Mouse (Mus musculus) midbrain, embryonic 12.5 days (tissue): Measurements from ENCODE around the gene Kifc1. TPM values are rescaled to one million over a fixed set of nuclear protein-coding genes. Genes with fewer than 3 reads are reported as not detected.
A peak's percentile ranks its signal among the peaks of the same experiment; 100 is the strongest.

ENCODE experiments used
- ATAC-seq: fragments of 200-750 bp; cut with Nextera tagmentation; 2 replicates; pipeline ENCODE4 v1.8.0; 2017; ENCODE audit warnings: low read depth, moderate TSS enrichment, moderate library complexity; ENCODE audit not compliant: low FRiP score
- H3K27ac ChIP-seq: fragments of 300-500 bp; sonication (generic); replicated peaks from 2 replicates; pipeline ENCODE4 v1.5.1; 2016; ENCODE audit warnings: mild to moderate bottlenecking
- H3K27me3 ChIP-seq: fragments of 300-500 bp; sonication (generic); 2 replicates; pipeline ENCODE4 v1.6.1; 2016; ENCODE audit warnings: mild to moderate bottlenecking
- H3K36me3 ChIP-seq: fragments of 300-500 bp; sonication (generic); 2 replicates; pipeline ENCODE4 v1.6.1; 2016
- H3K4me1 ChIP-seq: fragments of 300-500 bp; sonication (generic); 2 replicates; pipeline ENCODE4 v1.6.1; 2016
- H3K4me2 ChIP-seq: fragments of 300-500 bp; sonication (generic); replicated peaks from 2 replicates; pipeline ENCODE4 v1.6.1; 2016; ENCODE audit warnings: mild to moderate bottlenecking, moderate library complexity
- H3K4me3 ChIP-seq: fragments of 300-500 bp; sonication (generic); 2 replicates; pipeline ENCODE4 v1.5.1; 2016; ENCODE audit warnings: mild to moderate bottlenecking
- H3K9ac ChIP-seq: fragments of 300-500 bp; sonication (generic); replicated peaks from 2 replicates; pipeline ENCODE4 v1.6.1; 2016; ENCODE audit warnings: mild to moderate bottlenecking, moderate library complexity
- H3K9me3 ChIP-seq: fragments of 300-500 bp; sonication (generic); 2 replicates; pipeline ENCODE4 v1.6.1; 2016; ENCODE audit warnings: mild to moderate bottlenecking
- WGBS: fragments of 180-500 bp; shearing (Covaris S2); methylation state at CpG from one replicate; pipeline ENCODE4 v1.1.7; 2016; 5-methylcytosine and 5-hydroxymethylcytosine counted together
- polyA plus RNA-seq: library from polyadenylated mRNA; unstranded; fragments of >200 nt; fragmentation: Nextera tagmentation; extraction: Ambion mirVana; gene quantifications from 2 replicates; pipeline ENCODE4 v1.2.1, GENCODE M21; 2016

Kifc1 gene
- polyA plus RNA-seq, 1 experiment from 2014 or later: 4.4 TPM

DNA sequence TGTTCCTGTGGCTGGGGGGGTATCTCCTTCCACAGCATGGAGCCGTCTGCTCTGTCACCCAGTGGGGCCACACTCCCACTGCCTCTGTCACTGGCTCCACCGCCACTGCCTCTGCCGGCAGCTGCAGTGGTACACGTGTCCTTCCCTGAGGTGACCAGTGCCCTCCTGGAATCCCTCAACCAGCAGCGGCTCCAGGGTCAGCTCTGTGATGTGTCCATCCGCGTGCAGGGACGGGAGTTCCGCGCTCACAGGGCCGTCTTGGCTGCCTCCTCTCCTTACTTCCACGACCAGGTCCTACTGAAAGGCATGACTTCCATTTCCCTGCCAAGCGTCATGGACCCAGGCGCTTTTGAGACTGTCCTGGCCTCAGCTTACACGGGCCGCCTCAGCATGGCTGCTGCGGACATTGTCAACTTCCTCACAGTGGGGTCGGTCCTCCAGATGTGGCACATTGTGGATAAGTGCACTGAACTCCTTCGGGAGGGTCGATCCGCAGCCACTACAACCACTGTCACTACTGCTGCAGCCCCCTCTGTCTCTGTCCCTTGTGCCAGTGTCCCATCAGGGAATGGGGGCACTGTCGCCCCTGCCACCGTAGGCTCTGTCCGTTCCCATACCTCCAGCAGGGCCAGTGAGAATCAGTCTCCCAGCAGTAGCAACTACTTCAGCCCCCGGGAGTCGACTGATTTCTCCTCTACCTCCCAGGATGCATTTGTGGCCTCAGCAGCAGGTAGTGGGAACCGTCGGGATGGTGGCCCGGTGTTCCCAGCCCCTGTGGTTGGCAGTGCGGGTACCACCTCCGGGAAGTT is 26.6 kb upstream of the Kifc1 start:
- ATAC-seq: no peak
- Histone ChIP-seq H3K4me2 (peak overlapping the region; percentile 53), H3K36me3 (peaks cover 43% of the 10 kb centered on the region), H3K4me1 (peaks cover 50% of the 10 kb centered on the region), H3K27ac (no peak overlapping the region), H3K9me3 (no peaks in the 10 kb centered on the region), H3K9ac (peak overlapping the region; percentile 66), H3K4me3 (peak overlapping the region; percentile 68), H3K27me3 (peaks cover 14% of the 10 kb centered on the region)
- WGBS: 76% methylated on average over 31 of the region's 31 CpGs

DNA sequence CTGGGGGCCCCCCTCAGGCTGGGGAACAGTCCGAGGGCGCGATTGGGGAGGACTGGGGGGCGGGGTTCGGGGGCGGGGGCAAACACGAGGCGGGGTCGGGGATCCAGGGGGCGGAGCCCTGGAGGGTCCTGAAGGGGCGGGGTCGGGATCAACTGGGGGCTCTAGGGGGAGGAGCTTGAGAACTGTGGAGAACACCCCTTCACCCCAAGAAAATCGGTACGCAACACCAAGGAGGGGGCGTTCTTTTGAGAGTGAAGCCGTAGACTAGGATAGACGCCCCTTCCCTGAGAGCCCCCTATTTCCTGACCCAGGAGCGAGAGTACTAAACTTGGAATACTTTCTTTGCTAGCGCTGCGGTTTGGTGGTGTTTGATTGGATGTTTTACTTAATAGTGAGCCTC is 25.8 kb upstream of the Kifc1 start:
- Histone ChIP-seq H3K36me3 (peaks cover 50% of the 10 kb centered on the region), H3K9me3 (no peaks in the 10 kb centered on the region), H3K27ac (peak overlapping the region; percentile 88), H3K4me3 (peak overlapping the region; percentile 68), H3K4me1 (peaks cover 52% of the 10 kb centered on the region), H3K4me2 (peak overlapping the region; percentile 53), H3K27me3 (peaks cover 14% of the 10 kb centered on the region), H3K9ac (peak overlapping the region; percentile 66)
- ATAC-seq: peak; percentile 7
- WGBS: under 1% methylated on average over 20 of the region's 20 CpGs

DNA sequence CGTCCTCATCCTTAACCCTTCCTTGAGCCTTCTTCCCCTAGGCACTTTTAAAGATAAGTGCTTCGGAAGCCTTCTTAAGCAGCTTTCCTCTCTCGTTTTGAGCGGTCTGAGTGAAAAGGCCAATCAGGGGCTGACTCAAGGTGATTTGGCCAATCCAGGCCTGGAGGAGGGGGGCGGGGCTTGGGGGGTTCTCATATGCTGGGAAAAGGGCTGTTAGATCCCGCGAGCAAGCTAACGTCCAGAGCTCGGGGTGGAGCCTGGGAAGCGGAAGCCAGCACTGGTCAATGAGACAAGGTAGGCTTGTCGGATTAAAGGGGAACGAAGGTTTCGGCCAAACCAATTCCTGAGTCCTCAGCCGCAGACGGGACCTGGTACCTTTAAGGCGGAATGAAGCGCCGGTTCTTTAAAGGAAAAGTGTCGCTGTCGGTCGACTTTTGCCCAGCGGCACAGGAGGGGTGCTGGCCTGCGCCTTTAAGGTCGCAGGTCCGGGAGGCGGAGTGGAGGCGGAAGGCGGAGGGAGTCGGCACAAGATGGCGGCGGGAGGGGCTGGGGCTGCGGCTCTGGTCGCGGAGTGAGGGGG is 25.3 kb upstream of the Kifc1 start, which contains the start of the genes Tapbp and Zbtb22:
Tapbp (plus strand) TSS at position 229 of the 580 bp plus-strand sequence.
Zbtb22 (plus strand) TSS at position 234 of the 580 bp plus-strand sequence.
- peaks cover 51% of the 10 kb centered on the region for H3K4me1 ChIP-seq
- ATAC-seq: peak; percentile 92
- no peaks in the 10 kb centered on the region for H3K9me3 ChIP-seq
- peaks cover 14% of the 10 kb centered on the region for H3K27me3 ChIP-seq
- H3K27ac ChIP-seq: peak within 1 kb of the TSS; percentile 88
- peak within 1 kb of the TSS; percentile 53 for H3K4me2 ChIP-seq
- H3K36me3 ChIP-seq: peaks cover 54% of the 10 kb centered on the region
- H3K9ac ChIP-seq: peak within 1 kb of the TSS; percentile 66
- H3K4me3 ChIP-seq: peak within 1 kb of the TSS; percentile 68
- WGBS: under 1% methylated on average over 32 of the region's 34 CpGs

DNA sequence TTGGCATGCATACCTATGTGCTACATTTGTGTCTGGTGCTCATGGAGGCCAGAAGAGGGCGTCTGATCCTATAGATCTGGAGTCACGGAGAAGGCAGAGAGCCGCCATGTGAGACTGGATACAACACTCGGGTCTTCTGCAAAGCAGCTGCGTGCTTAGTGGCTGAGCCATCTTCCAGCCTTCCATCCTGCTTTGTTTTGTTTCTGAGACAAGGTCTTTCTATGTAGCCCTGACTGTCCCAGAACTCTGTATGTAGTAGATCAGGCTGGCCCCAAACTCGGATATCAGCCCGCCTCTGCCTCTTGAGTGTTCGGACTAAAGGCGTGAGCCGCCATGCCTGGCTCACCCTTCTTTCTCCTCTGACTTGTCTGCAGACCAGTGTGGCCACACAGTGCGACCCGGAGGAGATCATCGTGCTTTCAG is 24.5 kb upstream of the Kifc1 start:
- 67% methylated on average over 13 of the region's 13 CpGs for WGBS
- Histone ChIP-seq H3K36me3 (peaks cover 54% of the 10 kb centered on the region), H3K27ac (peak overlapping the region; percentile 88), H3K4me3 (peak overlapping the region; percentile 68; the same call in 1 of the 2 replicates), H3K9ac (0 out of 2 replicates have a peak overlapping the region, but pooled peaks have one; percentile 28), H3K4me1 (peaks cover 51% of the 10 kb centered on the region), H3K27me3 (peaks cover 14% of the 10 kb centered on the region), H3K9me3 (no peaks in the 10 kb centered on the region), H3K4me2 (peak overlapping the region; percentile 53)
- ATAC-seq: no peak

DNA sequence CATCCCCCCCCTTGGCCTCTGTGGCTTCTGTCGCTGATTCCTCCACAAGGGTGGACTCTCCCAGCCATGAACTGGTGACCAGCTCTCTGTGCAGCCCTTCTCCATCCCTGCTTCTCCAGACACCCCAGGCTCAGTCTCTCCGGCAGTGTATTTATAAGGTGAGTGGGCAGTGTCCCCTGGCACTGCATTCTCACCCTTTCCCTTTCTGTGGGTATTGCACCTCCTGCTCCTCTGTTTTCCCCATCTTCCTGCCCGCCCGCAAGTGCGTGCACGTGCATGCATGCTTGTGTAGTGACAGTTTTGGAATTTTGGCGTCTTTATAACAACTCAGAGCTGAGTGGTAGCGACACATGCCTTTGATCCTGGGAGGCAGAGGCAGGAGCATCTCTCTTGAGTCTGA is 23.4 kb upstream of the Kifc1 start:
- H3K9me3 ChIP-seq: no peaks in the 10 kb centered on the region
- H3K27ac ChIP-seq: no peak overlapping the region
- WGBS: 94% methylated on average over 8 of the region's 8 CpGs
- H3K36me3 ChIP-seq: peaks cover 54% of the 10 kb centered on the region
- H3K4me3 ChIP-seq: 0 out of 2 replicates have a peak overlapping the region, but pooled peaks have one; percentile 2
- H3K9ac ChIP-seq: no peak overlapping the region
- no peak for ATAC-seq
- peaks cover 43% of the 10 kb centered on the region for H3K4me1 ChIP-seq
- H3K4me2 ChIP-seq: no peak overlapping the region
- H3K27me3 ChIP-seq: peaks cover 14% of the 10 kb centered on the region

DNA sequence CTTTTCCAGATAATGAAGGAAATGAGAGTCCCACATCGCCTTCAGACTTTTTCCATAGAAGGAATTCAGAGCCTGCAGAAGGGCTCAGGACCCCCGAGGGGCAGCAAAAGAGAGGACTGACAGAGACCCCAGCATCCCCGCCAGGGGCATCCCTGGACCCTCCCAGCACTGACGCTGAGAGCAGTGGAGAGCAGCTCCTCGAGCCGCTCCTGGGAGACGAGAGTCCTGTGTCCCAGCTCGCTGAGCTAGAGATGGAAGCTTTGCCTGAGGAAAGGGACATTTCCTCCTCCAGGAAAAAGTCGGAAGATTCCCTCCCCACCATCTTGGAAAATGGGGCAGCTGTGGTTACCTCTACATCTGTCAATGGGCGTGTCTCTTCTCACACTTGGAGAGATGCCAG is 22.8 kb upstream of the Kifc1 start:
- Histone ChIP-seq H3K4me1 (peaks cover 45% of the 10 kb centered on the region), H3K27me3 (peaks cover 10% of the 10 kb centered on the region), H3K36me3 (peaks cover 50% of the 10 kb centered on the region), H3K27ac (no peak overlapping the region), H3K4me3 (no peak overlapping the region), H3K9me3 (no peaks in the 10 kb centered on the region), H3K4me2 (no peak overlapping the region), H3K9ac (no peak overlapping the region)
- ATAC-seq: no peak
- 91% methylated on average over 10 of the region's 10 CpGs for WGBS

DNA sequence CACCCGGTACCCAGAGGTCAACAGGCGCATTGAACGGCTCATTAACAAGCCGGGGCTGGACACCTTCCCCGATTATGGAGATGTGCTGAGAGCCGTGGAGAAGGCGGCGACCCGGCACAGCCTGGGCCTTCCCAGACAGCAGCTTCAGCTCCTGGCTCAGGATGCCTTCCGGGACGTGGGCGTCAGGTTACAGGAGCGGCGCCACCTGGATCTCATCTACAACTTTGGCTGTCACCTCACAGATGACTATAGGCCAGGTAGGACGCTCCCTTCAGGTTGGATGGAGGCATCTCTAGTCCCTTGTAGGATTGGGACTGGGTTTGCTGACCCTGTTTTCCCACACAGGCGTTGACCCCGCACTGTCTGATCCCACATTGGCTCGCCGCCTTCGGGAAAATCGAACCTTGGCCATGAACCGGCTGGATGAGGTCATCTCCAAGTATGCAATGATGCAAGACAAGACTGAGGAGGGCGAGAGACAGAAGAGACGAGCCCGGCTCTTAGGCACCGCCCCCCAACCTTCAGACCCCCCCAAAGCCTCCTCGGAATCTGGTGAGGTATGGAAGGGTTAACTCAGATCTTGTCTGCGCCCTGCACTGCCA is 21.5 kb upstream of the Kifc1 start:
- no peaks in the 10 kb centered on the region for H3K27me3 ChIP-seq
- no peaks in the 10 kb centered on the region for H3K9me3 ChIP-seq
- H3K36me3 ChIP-seq: peaks cover 38% of the 10 kb centered on the region
- no peak for ATAC-seq
- H3K4me1 ChIP-seq: peaks cover 42% of the 10 kb centered on the region
- H3K4me3 ChIP-seq: no peak overlapping the region
- H3K4me2 ChIP-seq: no peak overlapping the region
- H3K9ac ChIP-seq: no peak overlapping the region
- WGBS: 91% methylated on average over 28 of the region's 28 CpGs
- no peak overlapping the region for H3K27ac ChIP-seq

DNA sequence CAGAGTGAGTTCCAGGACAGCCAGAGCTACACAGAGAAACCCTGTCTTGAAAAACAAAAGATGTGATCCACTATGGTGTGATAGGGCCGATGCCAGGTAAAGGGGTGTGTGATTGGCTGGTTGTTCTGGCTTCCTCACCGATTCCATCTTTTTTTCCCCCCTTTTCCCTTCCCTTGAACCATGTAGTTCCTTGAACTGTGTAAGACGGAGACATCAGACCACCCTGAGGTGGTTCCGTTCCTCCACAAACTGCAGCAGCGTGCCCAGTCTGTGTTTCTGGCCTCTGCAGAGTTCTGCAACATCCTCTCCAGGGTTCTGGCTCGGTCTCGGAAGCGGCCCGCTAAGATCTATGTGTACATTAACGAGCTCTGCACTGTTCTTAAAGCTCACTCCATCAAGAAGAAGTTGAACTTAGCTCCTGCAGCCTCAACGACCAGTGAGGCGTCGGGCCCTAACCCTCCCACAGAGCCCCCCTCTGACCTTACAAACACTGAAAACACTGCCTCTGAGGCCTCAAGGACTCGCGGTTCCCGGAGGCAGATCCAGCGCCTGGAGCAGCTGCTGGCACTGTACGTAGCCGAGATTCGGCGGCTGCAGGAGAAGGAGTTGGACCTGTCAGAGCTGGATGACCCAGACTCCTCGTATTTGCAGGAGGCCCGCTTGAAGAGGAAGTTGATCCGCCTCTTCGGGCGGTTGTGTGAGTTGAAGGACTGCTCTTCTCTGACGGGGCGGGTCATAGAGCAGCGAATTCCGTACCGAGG is 20.8 kb upstream of the Kifc1 start:
- Histone ChIP-seq H3K4me2 (no peak overlapping the region), H3K27me3 (no peaks in the 10 kb centered on the region), H3K36me3 (peaks cover 38% of the 10 kb centered on the region), H3K4me3 (no peak overlapping the region), H3K4me1 (peaks cover 38% of the 10 kb centered on the region), H3K27ac (no peak overlapping the region), H3K9me3 (no peaks in the 10 kb centered on the region), H3K9ac (no peak overlapping the region)
- WGBS: 91% methylated on average over 31 of the region's 31 CpGs
- ATAC-seq: no peak

DNA sequence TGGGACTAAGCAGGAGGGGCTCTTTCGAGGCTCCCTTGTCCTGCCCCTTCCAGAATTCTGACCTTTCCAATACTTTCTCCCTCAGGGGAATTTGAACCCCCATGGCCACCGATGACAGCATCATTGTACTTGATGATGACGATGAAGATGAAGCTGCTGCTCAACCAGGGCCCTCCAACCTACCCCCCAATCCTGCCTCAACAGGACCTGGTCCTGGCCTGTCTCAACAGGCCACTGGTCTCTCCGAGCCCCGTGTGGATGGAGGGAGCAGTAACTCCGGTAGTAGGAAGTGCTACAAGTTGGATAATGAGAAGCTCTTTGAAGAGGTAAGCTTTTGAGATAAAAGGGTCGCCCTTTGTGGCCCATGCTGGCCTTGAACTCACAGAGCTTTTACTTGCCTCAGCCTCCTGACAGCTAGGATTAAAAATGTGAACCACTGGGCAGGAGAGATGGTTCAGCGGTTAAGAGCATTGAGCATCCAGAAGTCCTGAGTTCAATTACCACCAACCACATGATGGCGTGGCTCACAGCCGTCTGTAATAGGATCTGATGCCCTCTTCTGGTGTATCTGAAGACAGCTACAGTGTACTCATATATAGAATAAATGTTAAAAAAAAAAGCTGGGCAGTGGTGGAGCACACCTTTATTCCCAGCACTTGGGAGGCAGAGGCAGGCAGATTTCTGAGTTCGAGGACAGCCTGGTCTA is 20.0 kb upstream of the Kifc1 start:
- ATAC-seq: no peak
- Histone ChIP-seq H3K4me3 (peak overlapping the region; percentile 81), H3K27ac (no peak overlapping the region), H3K4me1 (peaks cover 37% of the 10 kb centered on the region), H3K9ac (peak overlapping the region; percentile 88), H3K4me2 (peak overlapping the region; percentile 95), H3K9me3 (no peaks in the 10 kb centered on the region), H3K27me3 (no peaks in the 10 kb centered on the region), H3K36me3 (peaks cover 38% of the 10 kb centered on the region)
- WGBS: 60% methylated on average over 11 of the region's 11 CpGs

DNA sequence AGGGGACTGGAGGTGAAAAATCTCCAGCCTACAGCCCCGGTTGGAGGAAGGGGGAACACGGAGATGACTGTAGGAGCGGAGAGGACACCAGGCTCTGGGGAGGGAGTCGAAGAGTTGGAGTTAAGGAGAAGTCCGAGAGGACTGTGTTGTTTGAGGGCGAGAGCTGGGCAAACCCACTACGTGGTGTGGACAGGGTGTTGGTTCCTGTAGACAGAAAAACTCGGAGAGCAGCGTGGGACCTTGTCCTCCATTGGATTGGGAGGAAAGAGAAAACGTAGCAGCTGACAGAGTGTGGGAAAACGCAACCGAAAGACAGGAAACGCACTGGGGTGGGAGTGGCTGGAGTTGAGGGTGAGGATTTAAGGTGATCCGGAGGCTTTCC is 19.4 kb upstream of the Kifc1 start:
- Histone ChIP-seq H3K9me3 (no peaks in the 10 kb centered on the region), H3K27me3 (no peaks in the 10 kb centered on the region), H3K4me2 (peak overlapping the region; percentile 95), H3K27ac (peak overlapping the region; percentile 76), H3K36me3 (peaks cover 37% of the 10 kb centered on the region), H3K4me3 (peak overlapping the region; percentile 81), H3K9ac (peak overlapping the region; percentile 88), H3K4me1 (peaks cover 31% of the 10 kb centered on the region)
- ATAC-seq: no peak
- 0% methylated on average over 14 of the region's 14 CpGs for WGBS
